Mouse (Mus musculus) ES-E14 (cell line): ENCODE measurements around the gene Sowahd.

Source experiments
- HCFC1 ChIP-seq: IDR thresholded peaks from 2 replicates; pipeline ENCODE4 v1.6.1; 2012; ENCODE audit warnings: low read length, inconsistent platforms, borderline replicate concordance; ENCODE audit not compliant: insufficient read depth
- MAFK ChIP-seq: IDR thresholded peaks from 2 replicates; pipeline ENCODE4 v1.6.1; 2014; ENCODE audit warnings: mild to moderate bottlenecking, low read depth, low read length, inconsistent platforms; ENCODE audit not compliant: insufficient read depth
- ZC3H11A ChIP-seq: IDR thresholded peaks from 2 replicates; pipeline ENCODE4 v1.6.1; 2012; ENCODE audit warnings: low read depth, mild to moderate bottlenecking, inconsistent platforms, low read length, borderline replicate concordance
- ZNF384 ChIP-seq: IDR thresholded peaks from 2 replicates; pipeline ENCODE4 v1.6.1; 2012; ENCODE audit warnings: low read depth, low read length, inconsistent platforms

DNA sequence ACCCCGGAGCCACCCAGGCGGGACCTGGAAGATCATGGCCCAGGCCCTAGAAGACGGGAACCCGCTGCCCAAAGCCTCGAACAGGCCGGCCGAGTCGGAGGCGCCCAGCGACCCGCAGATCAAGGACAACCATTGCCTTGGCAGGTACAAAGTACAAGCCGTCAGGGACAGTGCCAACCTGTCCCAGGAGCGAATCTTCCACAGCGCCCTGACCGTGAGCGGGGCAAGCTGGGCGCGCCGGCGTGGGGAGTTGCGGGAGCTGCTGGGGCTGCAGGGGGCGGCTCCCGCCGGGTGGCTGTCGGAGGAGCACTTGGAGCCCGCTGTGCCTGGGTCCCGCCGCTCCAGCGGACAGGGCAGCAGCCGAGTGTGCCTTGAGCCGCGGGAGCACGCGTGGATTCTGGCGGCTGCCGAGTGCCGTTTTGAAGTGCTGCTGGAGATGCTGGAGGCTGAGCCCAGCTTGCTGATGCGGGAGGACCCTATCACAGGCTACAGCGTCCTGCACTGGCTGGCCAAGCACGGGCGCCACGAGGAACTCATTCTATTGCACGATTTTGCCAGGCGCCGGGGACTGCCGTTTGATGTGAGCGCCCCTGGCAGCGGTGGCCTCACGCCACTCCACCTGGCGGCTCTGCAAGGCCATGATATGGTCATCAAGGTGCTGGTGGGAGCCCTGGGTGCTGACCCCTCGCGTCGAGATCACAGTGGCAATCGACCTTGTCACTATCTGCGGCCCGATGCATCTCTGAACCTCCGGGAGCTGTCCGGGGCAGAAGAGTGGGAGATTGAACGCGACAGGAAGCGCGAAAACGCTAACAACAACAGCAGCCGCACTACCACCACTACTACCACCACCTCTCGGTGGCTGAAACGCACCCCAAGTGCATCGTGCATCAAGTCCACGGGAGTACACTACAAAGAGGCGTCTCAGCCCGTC is 512 bp downstream of the Sowahd start:
- TF ChIP-seq MAFK (no peak), HCFC1 (no peak), ZNF384 (no peak), ZC3H11A (no peak)
